Mouse (Mus musculus) intestine, embryonic 14.5 days (tissue): ENCODE results near the gene Oaf. TPM values are rescaled to one million over a fixed set of nuclear protein-coding genes. Genes with fewer than 3 reads are reported as not detected.

Experiments
- ATAC-seq: fragments of 200-750 bp; cut with Nextera tagmentation; replicated peaks from 2 replicates; pipeline ENCODE4 v1.8.0; 2017; ENCODE audit warnings: low read depth, moderate number of reproducible peaks, moderate TSS enrichment, moderate library complexity; ENCODE audit not compliant: low FRiP score, low TSS enrichment
- DNase-seq: peaks from one replicate; pipeline ENCODE4 v3.0.0-alpha.2; 2018; ENCODE audit warnings: low spot score
- H3K27ac ChIP-seq: fragments of 300-500 bp; sonication (generic); 2 replicates; pipeline ENCODE4 v1.5.1; 2014; ENCODE audit warnings: low read depth, mild to moderate bottlenecking, control low read depth
- H3K27me3 ChIP-seq: fragments of 300-500 bp; sonication (generic); replicated peaks from 2 replicates; pipeline ENCODE4 v1.6.1; 2014; ENCODE audit warnings: low read length, control low read depth; ENCODE audit not compliant: control insufficient read depth, insufficient read depth
- H3K36me3 ChIP-seq: fragments of 300-500 bp; sonication (generic); 2 replicates; pipeline ENCODE4 v1.6.1; 2014; ENCODE audit warnings: low read length, control low read depth; ENCODE audit not compliant: control insufficient read depth, insufficient read depth
- H3K4me1 ChIP-seq: fragments of 300-500 bp; sonication (generic); replicated peaks from 2 replicates; pipeline ENCODE4 v1.6.1; 2014; ENCODE audit warnings: low read length, control low read depth, mixed read lengths; ENCODE audit not compliant: control insufficient read depth, insufficient read depth
- H3K4me2 ChIP-seq: fragments of 300-500 bp; sonication (generic); 2 replicates; pipeline ENCODE4 v1.6.1; 2014; ENCODE audit warnings: low read length
- H3K4me3 ChIP-seq: fragments of 300-500 bp; sonication (generic); 2 replicates; pipeline ENCODE4 v1.5.1; 2014; ENCODE audit warnings: low read depth, low read length, control low read depth, mixed read lengths
- H3K9ac ChIP-seq: fragments of 300-500 bp; sonication (generic); 2 replicates; pipeline ENCODE4 v1.6.1; 2014; ENCODE audit warnings: mild to moderate bottlenecking, low read length
- H3K9me3 ChIP-seq: fragments of 300-500 bp; sonication (generic); 2 replicates; pipeline ENCODE4 v1.6.1; 2016; ENCODE audit warnings: low read length, control low read depth; ENCODE audit not compliant: control insufficient read depth
- WGBS: fragments of 180-500 bp; shearing (Covaris S2); extraction: QIAGEN DNeasy Blood & Tissue Kit; methylation state at CpG from one replicate; pipeline ENCODE4 v1.1.7; 2014; 5-methylcytosine and 5-hydroxymethylcytosine counted together
- polyA plus RNA-seq: library from polyadenylated mRNA; unstranded; fragments of >200 nt; fragmentation: Nextera tagmentation; extraction: Ambion mirVana; gene quantifications from 2 replicates; pipeline ENCODE4 v1.2.1, GENCODE M21; 2014

The Oaf gene
- polyA plus RNA-seq, 1 experiment from 2014 or later, result 108 TPM

DNA sequence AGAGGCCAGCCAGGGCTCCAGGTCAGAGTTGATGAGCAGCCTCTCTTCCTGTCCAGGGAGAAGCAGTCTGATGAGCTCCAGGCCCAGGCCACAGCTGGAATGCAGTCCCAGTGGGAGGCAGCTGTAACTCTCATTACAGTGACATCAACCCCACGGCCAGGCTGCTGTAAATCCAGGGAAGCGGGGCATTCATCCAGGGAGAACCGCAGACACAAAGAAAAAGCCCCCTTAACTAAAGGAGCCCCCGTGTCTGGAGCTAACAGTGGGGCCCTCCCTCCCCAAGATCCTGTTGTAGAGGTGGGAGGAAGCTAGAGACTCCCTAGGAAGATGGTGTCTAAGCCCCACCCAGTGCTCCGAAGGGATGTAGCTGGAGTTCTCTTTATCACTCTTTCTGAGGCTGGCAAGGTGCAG lies 13.6 kb upstream of the Oaf start:
- ATAC-seq, result peak; percentile 84
- H3K4me2 ChIP-seq, result peak overlapping the region; percentile 27; the same call in 1 of the 2 replicates
- no peak overlapping the region for H3K4me3 ChIP-seq
- H3K4me1 ChIP-seq, result peaks cover 24% of the 10 kb centered on the region
- no peaks in the 10 kb centered on the region for H3K36me3 ChIP-seq
- H3K9me3 ChIP-seq, result no peaks in the 10 kb centered on the region
- 26% methylated on average over 5 of the region's 5 CpGs for WGBS
- peak overlapping the region; percentile 90 for H3K27ac ChIP-seq
- peak; percentile 74 for DNase-seq
- no peaks in the 10 kb centered on the region for H3K27me3 ChIP-seq
- H3K9ac ChIP-seq, result 0 out of 2 replicates have a peak overlapping the region, but pooled peaks have one; percentile 2

GRCm38 (mm10) chr9:43252790-43253189 lies 13.1 kb upstream of the Oaf start:
- H3K9ac ChIP-seq, result 0 out of 2 replicates have a peak overlapping the region, but pooled peaks have one; percentile 2
- H3K27ac ChIP-seq, result peak overlapping the region; percentile 90
- WGBS, result 38% methylated on average over 3 of the region's 3 CpGs
- ATAC-seq (peak; percentile 59), DNase-seq (no peak)
- H3K4me3 ChIP-seq, result no peak overlapping the region
- no peaks in the 10 kb centered on the region for H3K9me3 ChIP-seq
- peak overlapping the region; percentile 27; the same call in 1 of the 2 replicates for H3K4me2 ChIP-seq
- H3K4me1 ChIP-seq, result peaks cover 24% of the 10 kb centered on the region
- H3K27me3 ChIP-seq, result no peaks in the 10 kb centered on the region
- no peaks in the 10 kb centered on the region for H3K36me3 ChIP-seq

DNA sequence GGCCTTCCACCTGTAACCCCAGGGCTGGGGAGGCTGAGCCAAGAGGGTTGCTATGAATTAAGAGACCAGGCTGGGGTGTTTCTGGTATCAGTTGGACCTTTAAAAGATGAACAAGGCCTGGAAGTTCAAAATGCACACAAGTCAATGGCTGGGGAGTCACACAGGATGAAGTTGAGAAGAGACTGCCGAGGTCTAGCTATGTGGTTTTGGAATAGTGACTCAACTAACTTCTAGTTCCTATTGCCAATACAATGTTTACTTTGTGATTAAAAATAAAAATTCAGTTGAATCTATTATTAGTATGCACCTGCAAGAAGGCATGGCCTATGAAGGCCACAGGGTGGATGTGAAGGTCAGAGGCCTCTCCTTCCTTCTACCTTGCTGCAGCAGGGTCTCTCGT lies 12.1 kb upstream of the Oaf start:
- Histone ChIP-seq H3K9ac (no peak overlapping the region), H3K27ac (peak overlapping the region; percentile 90; the same call in 1 of the 2 replicates), H3K36me3 (no peaks in the 10 kb centered on the region), H3K4me3 (no peak overlapping the region), H3K4me1 (peaks cover 26% of the 10 kb centered on the region), H3K4me2 (no peak overlapping the region), H3K27me3 (no peaks in the 10 kb centered on the region), H3K9me3 (no peaks in the 10 kb centered on the region)
- 89% methylated on average over 2 of the region's 2 CpGs for WGBS
- ATAC-seq (no peak), DNase-seq (no peak)

DNA sequence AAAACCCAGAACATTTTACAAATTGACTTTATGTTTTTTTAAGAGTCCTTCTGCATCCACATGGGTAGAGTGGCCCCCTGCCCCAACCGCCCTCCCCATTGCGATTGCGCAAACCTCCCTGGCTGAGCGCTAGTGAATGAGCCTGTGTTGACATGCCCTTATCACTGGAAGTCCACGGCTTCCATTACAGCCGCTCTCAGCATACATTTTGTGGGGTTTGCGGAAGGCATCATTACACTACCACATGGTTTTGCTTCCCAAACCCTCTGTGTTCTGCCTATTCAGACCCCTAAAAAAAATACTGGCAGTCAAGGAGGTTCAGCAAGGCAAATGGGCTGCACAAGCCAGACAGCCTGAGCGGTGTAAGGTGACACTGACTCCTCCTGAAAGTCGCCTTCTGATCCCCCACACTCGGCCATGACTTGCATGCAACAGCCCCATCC lies 7.0 kb upstream of the Oaf start:
- Histone ChIP-seq H3K4me3 (no peak overlapping the region), H3K9me3 (no peaks in the 10 kb centered on the region), H3K36me3 (no peaks in the 10 kb centered on the region), H3K9ac (no peak overlapping the region), H3K27me3 (no peaks in the 10 kb centered on the region), H3K4me1 (peaks cover 4% of the 10 kb centered on the region; the same call in 1 of the 2 replicates), H3K27ac (0 out of 2 replicates have a peak overlapping the region, but pooled peaks have one; percentile 18), H3K4me2 (no peak overlapping the region)
- ATAC-seq (no peak), DNase-seq (no peak)
- WGBS, result 36% methylated on average over 10 of the region's 10 CpGs

DNA sequence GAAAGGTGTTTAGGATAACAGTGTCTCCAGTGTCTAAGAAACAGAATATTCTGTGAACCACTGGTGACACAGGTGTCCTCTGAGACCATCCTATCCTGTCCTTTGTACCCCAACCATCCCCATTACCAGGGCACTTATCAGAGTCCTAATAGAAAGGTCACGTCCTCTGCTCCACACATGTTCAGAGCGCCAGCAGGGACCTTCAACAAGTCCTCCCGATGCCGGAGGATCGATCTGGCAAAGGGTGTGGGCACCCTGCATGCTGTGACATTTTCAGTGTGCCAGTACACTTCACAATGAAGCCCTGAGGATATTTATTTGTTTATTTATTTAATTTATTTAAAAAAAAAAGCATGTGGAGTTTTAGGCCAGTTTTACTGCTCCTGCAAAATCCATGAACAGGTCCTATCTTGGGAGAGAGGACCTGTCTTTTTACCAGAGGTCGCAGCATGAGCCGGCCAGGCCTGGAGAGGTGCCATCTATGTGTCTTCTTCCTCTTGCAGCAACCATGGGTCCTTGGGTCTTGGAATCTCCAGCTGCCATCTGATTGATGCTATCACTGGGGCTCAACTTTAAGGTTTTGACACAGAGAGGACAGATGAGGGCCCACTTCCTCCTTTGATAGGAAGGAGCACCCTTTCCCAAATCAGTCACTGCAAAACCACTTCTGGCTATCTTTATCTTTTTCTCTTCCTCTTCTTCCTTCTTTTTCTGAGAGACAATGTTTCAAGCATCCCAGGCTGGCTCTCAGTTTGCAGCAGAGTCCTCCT lies 6.3 kb upstream of the Oaf start:
- H3K9ac ChIP-seq, result no peak overlapping the region
- no peaks in the 10 kb centered on the region for H3K9me3 ChIP-seq
- ATAC-seq (no peak), DNase-seq (no peak)
- H3K27me3 ChIP-seq, result no peaks in the 10 kb centered on the region
- H3K4me1 ChIP-seq, result 0 out of 2 replicates have a peak, but pooled peaks cover 4% of the 10 kb centered on the region
- H3K4me3 ChIP-seq, result no peak overlapping the region
- H3K4me2 ChIP-seq, result no peak overlapping the region
- H3K36me3 ChIP-seq, result no peaks in the 10 kb centered on the region
- WGBS, result 87% methylated on average over 7 of the region's 7 CpGs
- no peak overlapping the region for H3K27ac ChIP-seq

- DNase-seq (no peak), ATAC-seq (no peak)
- WGBS, result 73% methylated on average over 5 of the region's 5 CpGs
- Histone ChIP-seq H3K4me2 (no peak overlapping the region), H3K4me3 (no peak overlapping the region), H3K36me3 (no peaks in the 10 kb centered on the region), H3K9me3 (no peaks in the 10 kb centered on the region), H3K4me1 (peaks cover 22% of the 10 kb centered on the region), H3K27ac (no peak overlapping the region), H3K27me3 (no peaks in the 10 kb centered on the region), H3K9ac (no peak overlapping the region)
Observed at GRCm38 (mm10) chr9:43242432-43242831, 2.7 kb upstream of the Oaf start.

DNA sequence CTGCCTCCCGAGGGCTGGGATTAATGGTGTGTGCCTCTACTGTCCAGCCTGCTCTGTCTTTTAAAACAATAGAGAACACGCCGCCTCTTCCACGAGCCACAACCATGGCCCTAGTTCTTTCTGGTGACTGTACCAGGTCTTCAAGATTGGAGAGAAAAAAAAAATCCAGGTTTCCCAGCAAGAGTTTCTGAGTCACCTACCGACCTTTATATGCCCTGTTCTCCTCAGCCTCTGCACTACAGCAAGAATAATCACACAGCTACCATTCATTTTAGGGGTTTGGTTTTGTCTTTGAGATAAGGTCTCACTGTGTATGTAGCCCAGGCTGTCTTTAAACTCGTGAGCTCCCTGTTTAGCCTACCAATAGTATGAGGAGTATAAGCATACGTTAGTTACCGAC lies 2.3 kb upstream of the Oaf start:
- peaks cover 27% of the 10 kb centered on the region for H3K4me1 ChIP-seq

DNA sequence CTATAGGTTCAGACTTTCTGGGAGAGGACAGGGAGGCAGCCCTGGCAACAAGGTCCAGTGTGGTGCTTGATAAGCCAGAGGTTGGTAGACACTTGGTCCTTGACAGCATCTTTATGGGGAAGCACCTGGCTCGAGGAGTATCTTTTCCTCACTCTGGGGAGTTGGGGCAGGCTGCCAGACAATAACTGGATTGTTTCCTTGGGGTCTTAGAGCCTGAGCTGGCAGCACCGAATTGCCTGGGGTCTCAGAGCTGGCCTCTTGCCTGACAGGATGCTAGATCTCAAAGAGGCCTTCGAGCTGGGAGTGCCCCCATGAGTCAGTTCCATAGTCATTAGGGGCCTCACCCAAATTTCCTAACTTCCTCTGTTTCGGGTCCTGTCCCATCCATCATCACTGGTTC lies 1.6 kb upstream of the Oaf start:
- no peak for DNase-seq
- no peaks in the 10 kb centered on the region for H3K27me3 ChIP-seq
- H3K4me2 ChIP-seq, result no peak overlapping the region
- no peak overlapping the region for H3K27ac ChIP-seq
- no peak for ATAC-seq
- peaks cover 29% of the 10 kb centered on the region for H3K4me1 ChIP-seq
- H3K9ac ChIP-seq, result no peak overlapping the region
- H3K9me3 ChIP-seq, result no peaks in the 10 kb centered on the region
- 52% methylated on average over 4 of the region's 4 CpGs for WGBS
- peaks cover 5% of the 10 kb centered on the region; the same call in 1 of the 2 replicates for H3K36me3 ChIP-seq
- no peak overlapping the region for H3K4me3 ChIP-seq

More for the DNA sequence above, 2.3 kb upstream of the Oaf start:
- H3K4me2 ChIP-seq, result no peak overlapping the region
- H3K27ac ChIP-seq, result no peak overlapping the region; the same call in 1 of the 2 replicates
- no peak overlapping the region for H3K4me3 ChIP-seq
- ATAC-seq (no peak), DNase-seq (no peak)
- no peaks in the 10 kb centered on the region for H3K9me3 ChIP-seq
- no peaks in the 10 kb centered on the region; the same call in 1 of the 2 replicates for H3K36me3 ChIP-seq
- 85% methylated on average over 8 of the region's 8 CpGs for WGBS
- no peak overlapping the region for H3K9ac ChIP-seq
- no peaks in the 10 kb centered on the region for H3K27me3 ChIP-seq

DNA sequence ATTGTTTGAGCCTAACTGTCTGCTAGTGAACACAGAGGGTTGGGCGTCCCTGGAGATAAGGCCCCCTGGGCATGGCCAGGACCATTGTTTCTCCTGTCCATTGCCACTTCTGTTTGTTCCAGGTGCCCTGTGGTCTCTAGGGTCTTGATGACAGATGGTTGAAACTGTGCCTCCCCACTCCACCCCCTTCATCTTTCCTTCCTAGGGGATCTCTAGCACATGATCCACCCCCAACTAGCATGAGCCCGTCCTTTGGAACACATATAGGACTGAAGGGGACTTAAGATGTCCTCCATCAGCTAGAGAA lies 836 bp upstream of the Oaf start:
- ATAC-seq, result no peak
- H3K9me3 ChIP-seq, result no peaks in the 10 kb centered on the region
- peak overlapping the region; percentile 91 for H3K27ac ChIP-seq
- H3K4me3 ChIP-seq, result peak overlapping the region; percentile 95; the same call in 1 of the 2 replicates
- H3K4me2 ChIP-seq, result peak overlapping the region; percentile 80
- H3K4me1 ChIP-seq, result peaks cover 29% of the 10 kb centered on the region
- 33% methylated on average over 2 of the region's 2 CpGs for WGBS
- peak overlapping the region; percentile 80 for H3K9ac ChIP-seq
- no peak for DNase-seq
- H3K27me3 ChIP-seq, result no peaks in the 10 kb centered on the region
- peaks cover 5% of the 10 kb centered on the region; the same call in 1 of the 2 replicates for H3K36me3 ChIP-seq
